Mouse (Mus musculus) intestine, embryonic 15.5 days (tissue): ENCODE results near the gene Myl7. TPM values are rescaled to one million over a fixed set of nuclear protein-coding genes. Genes with fewer than 3 reads are reported as not detected.
"Not testable (repeated sequence)": the region's sequence is repeated elsewhere in the genome, so short reads cannot be mapped to it uniquely, and the experiment has no call there.

Experiments used
- ATAC-seq: fragments of 200-750 bp; cut with Nextera tagmentation; 2 replicates; pipeline ENCODE4 v1.8.0; 2017; ENCODE audit warnings: moderate TSS enrichment, moderate library complexity
- H3K27ac ChIP-seq: fragments of 300-500 bp; sonication (generic); 2 replicates; pipeline ENCODE4 v1.5.1; 2015; ENCODE audit warnings: mild to moderate bottlenecking, inconsistent platforms
- H3K27me3 ChIP-seq: fragments of 300-500 bp; sonication (generic); replicated peaks from 2 replicates; pipeline ENCODE4 v1.6.1; 2015; ENCODE audit warnings: inconsistent platforms
- H3K36me3 ChIP-seq: fragments of 300-500 bp; sonication (generic); 2 replicates; pipeline ENCODE4 v1.6.1; 2015; ENCODE audit warnings: inconsistent platforms
- H3K4me1 ChIP-seq: fragments of 300-500 bp; sonication (generic); replicated peaks from 2 replicates; pipeline ENCODE4 v1.6.1; 2015; ENCODE audit warnings: inconsistent platforms
- H3K4me2 ChIP-seq: fragments of 300-500 bp; sonication (generic); replicated peaks from 2 replicates; pipeline ENCODE4 v1.6.1; 2015; ENCODE audit warnings: mild to moderate bottlenecking, inconsistent platforms
- H3K4me3 ChIP-seq: fragments of 300-500 bp; sonication (generic); replicated peaks from 2 replicates; pipeline ENCODE4 v1.5.1; 2015; ENCODE audit warnings: inconsistent platforms
- H3K9ac ChIP-seq: fragments of 300-500 bp; sonication (generic); 2 replicates; pipeline ENCODE4 v1.6.1; 2015; ENCODE audit warnings: inconsistent platforms
- H3K9me3 ChIP-seq: fragments of 300-500 bp; sonication (generic); 2 replicates; pipeline ENCODE4 v1.6.1; 2016; ENCODE audit warnings: inconsistent platforms
- WGBS: fragments of 180-500 bp; shearing (Covaris S2); methylation state at CpG from one replicate; pipeline ENCODE4 v1.1.7; 2015; 5-methylcytosine and 5-hydroxymethylcytosine counted together
- polyA plus RNA-seq: library from polyadenylated mRNA; unstranded; fragments of >200 nt; fragmentation: Nextera tagmentation; extraction: Ambion mirVana; gene quantifications from 2 replicates; pipeline ENCODE4 v1.2.1, GENCODE M21; 2015

Gene Myl7
- polyA plus RNA-seq, 1 experiment from 2014 or later, result 73.5 TPM

DNA sequence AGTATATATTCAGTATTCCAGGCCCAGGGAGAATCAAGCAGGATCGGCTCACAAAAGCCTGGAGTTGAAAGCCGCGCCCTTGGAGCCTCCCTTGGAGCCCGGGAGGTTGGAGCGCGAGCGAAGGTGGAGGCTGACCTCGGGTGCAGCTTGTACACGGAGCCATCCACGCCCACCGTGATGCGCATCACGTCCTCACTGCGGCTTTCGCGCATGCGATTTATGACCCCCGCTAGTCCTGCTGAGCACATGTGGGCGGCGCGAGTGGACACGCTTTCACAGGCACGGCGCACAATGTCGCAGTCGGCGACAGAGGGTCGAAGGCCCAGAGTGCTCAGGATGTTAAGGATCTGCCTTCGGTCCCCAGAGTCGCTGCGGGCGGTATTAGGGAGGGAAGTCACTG is 3.4 kb upstream of the Myl7 start:
- no peaks in the 10 kb centered on the region for H3K9me3 ChIP-seq
- peak overlapping the region; percentile 45 for H3K27ac ChIP-seq
- no peaks in the 10 kb centered on the region for H3K27me3 ChIP-seq
- peak; percentile 80 for ATAC-seq
- peak overlapping the region; percentile 70 for H3K4me2 ChIP-seq
- H3K4me1 ChIP-seq, result peaks cover 37% of the 10 kb centered on the region
- H3K4me3 ChIP-seq, result peak overlapping the region; percentile 34
- H3K9ac ChIP-seq, result peak overlapping the region; percentile 48
- WGBS, result under 1% methylated on average over 32 of the region's 32 CpGs
- H3K36me3 ChIP-seq, result no peaks in the 10 kb centered on the region

DNA sequence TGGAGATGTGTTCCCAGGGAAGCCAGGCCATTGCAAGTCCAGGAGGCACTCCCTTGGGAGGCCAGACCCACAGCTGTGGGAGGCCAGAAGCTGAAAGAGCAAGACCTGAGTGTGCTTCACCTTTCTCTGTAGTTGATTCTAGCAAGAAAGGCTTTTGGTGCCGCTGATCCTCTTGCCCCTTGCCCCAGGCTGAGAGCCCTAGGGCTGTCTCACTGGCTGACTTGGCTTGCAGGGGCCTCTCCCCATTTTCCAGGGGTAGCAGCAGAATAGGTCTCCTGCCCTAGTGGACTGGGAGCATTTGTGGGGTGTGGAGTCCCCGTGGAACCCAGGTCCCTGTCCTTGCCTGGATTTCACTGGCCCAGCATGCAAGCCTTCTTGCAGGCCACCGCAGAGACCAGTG is 2.7 kb upstream of the Myl7 start:
- H3K36me3 ChIP-seq, result no peaks in the 10 kb centered on the region
- no peaks in the 10 kb centered on the region for H3K27me3 ChIP-seq
- H3K9ac ChIP-seq, result peak overlapping the region; percentile 48
- peaks cover 37% of the 10 kb centered on the region for H3K4me1 ChIP-seq
- peak overlapping the region; percentile 34; the same call in 1 of the 2 replicates for H3K4me3 ChIP-seq
- WGBS, result 38% methylated on average over 3 of the region's 3 CpGs
- peak overlapping the region; percentile 45 for H3K27ac ChIP-seq
- H3K4me2 ChIP-seq, result peak overlapping the region; percentile 70
- no peak for ATAC-seq
- no peaks in the 10 kb centered on the region for H3K9me3 ChIP-seq

DNA sequence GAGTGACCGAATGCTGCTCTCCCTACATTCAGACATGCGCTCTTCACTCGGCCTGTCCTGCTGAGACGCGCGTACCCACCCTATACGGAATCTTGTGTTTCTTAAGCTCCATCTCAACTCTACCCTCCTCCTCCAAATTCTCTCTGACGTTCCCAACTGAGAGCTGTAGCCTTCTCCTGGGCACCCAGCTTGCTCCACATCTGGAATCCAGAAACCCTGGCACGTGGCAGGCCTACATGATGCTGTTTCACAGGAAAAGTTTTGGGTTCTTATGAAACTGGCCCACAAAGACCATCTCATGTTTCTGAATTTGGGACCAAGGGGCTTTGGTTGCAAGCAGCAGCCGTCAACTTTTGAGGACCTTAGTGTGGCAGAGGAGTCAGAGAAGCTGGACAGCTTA is 704 bp upstream of the Myl7 start:
- Histone ChIP-seq H3K27me3 (no peaks in the 10 kb centered on the region), H3K36me3 (no peaks in the 10 kb centered on the region), H3K4me3 (no peak overlapping the region), H3K4me2 (no peak overlapping the region), H3K4me1 (peaks cover 45% of the 10 kb centered on the region), H3K9me3 (no peaks in the 10 kb centered on the region), H3K9ac (no peak overlapping the region), H3K27ac (no peak overlapping the region)
- WGBS, result 94% methylated on average over 10 of the region's 10 CpGs
- ATAC-seq, result no peak

DNA sequence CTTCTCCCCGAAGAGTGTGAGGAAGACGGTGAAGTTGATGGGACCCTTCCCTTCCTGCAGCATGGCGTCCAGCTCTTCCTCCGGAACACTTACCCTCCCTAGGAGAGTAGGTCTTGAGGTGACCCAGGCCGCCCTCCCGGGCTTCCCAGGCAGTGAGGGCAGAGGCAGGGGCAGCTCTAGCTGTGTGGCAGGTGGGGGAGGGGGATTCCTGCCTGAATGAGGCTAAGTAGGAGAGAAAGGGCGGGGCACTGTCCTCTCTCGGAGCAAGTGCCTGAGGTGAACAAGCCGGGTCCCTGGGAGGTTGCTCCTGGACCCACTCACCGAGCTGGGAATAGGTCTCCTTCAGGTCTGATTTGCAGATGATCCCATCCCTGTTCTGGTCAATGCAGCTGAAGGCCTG is 743 bp downstream of the Myl7 start:
- peak overlapping the region; percentile 42 for H3K4me2 ChIP-seq
- peaks cover 46% of the 10 kb centered on the region for H3K4me1 ChIP-seq
- no peaks in the 10 kb centered on the region for H3K36me3 ChIP-seq
- WGBS, result 25% methylated on average over 10 of the region's 10 CpGs
- no peak overlapping the region for H3K27ac ChIP-seq
- H3K9me3 ChIP-seq, result no peaks in the 10 kb centered on the region
- 0 out of 2 replicates have a peak overlapping the region, but pooled peaks have one; percentile 3 for H3K4me3 ChIP-seq
- peak overlapping the region; percentile 32 for H3K9ac ChIP-seq
- ATAC-seq, result no peak
- no peaks in the 10 kb centered on the region for H3K27me3 ChIP-seq

DNA sequence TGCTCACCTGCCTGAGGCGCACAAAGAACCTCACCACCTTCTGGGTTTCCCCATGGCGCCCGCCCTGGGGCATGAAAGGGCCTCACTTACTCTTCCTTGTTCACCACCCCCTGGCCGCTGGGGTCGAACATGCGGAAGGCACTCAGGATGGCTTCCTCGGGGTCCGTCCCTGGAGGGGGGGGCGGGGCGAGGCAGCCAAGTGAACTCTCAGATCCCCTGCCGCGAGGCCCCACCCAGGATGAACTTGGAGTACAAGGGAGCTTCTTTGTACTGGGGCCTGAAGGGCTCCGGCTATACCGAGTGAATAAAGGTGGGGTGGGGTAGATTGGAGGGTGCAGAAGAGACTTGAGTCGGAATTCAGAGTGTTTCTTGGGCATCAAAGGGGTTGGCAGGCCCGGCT is 1.4 kb downstream of the Myl7 start:
- Histone ChIP-seq H3K4me2 (peak overlapping the region; percentile 42), H3K9me3 (no peaks in the 10 kb centered on the region), H3K27me3 (no peaks in the 10 kb centered on the region), H3K9ac (0 out of 2 replicates have a peak overlapping the region, but pooled peaks have one; percentile 20), H3K4me1 (peaks cover 48% of the 10 kb centered on the region), H3K27ac (no peak overlapping the region), H3K4me3 (0 out of 2 replicates have a peak overlapping the region, but pooled peaks have one; percentile 3), H3K36me3 (no peaks in the 10 kb centered on the region)
- WGBS, result 21% methylated on average over 16 of the region's 16 CpGs
- peak; percentile 41 for ATAC-seq

DNA sequence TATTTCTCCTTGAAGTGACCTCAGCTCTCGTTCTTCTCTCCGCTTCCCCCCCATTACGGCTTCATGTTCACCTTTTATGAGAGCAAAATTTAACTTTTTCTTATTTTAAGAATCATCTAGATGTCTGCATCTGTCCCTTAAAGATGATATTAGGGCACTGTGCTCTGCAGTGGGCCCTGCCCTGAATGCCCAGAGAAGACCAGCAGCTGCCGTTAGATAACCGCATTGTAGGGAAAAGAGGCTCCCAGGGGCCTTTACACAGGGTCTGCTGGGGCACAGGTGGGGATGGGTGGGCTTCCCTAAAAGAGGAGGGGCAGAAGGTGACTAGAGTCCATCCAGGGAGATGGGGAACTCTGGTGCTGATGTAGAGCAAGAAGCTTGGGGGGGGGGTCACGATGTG is 4.8 kb downstream of the Myl7 start:
- H3K9me3 ChIP-seq, result no peaks in the 10 kb centered on the region
- H3K9ac ChIP-seq, result no peak overlapping the region
- H3K4me1 ChIP-seq, result peaks cover 47% of the 10 kb centered on the region
- no peaks in the 10 kb centered on the region for H3K36me3 ChIP-seq
- no peak for ATAC-seq
- H3K4me3 ChIP-seq, result no peak overlapping the region
- H3K27me3 ChIP-seq, result no peaks in the 10 kb centered on the region
- H3K4me2 ChIP-seq, result no peak overlapping the region
- 68% methylated on average over 6 of the region's 6 CpGs for WGBS
- peak overlapping the region; percentile 23; the same call in 1 of the 2 replicates for H3K27ac ChIP-seq

DNA sequence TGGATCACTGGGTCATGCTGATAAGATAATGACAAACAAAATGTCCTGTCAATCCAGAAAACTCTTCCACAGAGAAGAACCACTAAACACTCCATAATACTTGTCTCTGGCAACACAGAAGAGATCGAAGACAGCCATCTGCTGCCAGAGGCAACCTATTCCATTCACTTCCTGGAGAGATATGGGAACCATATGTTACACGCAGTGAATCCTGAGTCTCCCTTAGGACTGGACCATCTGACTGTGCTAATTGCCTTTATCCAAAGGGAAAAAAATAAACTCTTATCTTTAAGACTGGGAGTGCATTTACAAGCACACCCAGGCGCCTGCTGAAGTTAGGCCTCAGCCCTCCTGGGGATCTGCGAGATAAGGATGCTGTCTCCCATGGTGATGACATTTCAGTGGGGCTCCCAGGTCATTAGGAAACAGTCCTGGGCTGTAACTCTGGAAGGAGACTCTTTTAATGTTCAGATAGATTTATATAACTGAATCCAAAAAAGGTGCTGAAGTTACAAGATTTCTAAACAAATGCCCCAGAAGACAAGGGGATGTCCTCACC is 5.7 kb downstream of the Myl7 start:
- ATAC-seq, result peak; percentile 61
- Histone ChIP-seq H3K9ac (no peak overlapping the region), H3K4me2 (no peak overlapping the region), H3K27ac (0 out of 2 replicates have a peak overlapping the region, but pooled peaks have one; percentile 61), H3K4me3 (no peak overlapping the region), H3K27me3 (no peaks in the 10 kb centered on the region), H3K9me3 (no peaks in the 10 kb centered on the region), H3K4me1 (peaks cover 41% of the 10 kb centered on the region), H3K36me3 (no peaks in the 10 kb centered on the region)
- 23% methylated on average over 4 of the region's 4 CpGs for WGBS

DNA sequence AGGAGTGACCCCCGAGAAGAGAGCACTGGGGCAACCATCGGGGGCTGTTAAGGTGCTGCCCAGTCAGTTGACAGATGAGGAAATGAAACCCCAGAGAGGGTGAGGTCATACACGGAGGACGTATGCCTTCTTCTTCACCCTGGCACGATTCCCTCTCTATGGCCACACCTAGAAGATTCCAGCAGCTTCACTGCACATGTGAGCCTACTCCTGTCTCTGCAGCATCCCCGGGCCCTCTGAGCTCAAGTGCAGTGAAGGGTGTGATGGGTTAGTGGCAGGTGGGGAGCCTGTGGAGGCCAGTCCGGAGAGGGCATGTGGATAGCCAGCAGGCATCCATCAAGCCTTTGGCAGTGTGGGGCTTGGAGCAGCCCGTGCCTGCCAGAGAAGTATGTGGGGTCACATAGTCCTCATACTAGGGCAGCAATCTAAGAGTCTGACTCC is 6.4 kb downstream of the Myl7 start:
- 33% methylated on average over 8 of the region's 8 CpGs for WGBS
- H3K4me1 ChIP-seq, result peaks cover 35% of the 10 kb centered on the region
- no peak overlapping the region for H3K4me2 ChIP-seq
- peak overlapping the region; percentile 61; the same call in 1 of the 2 replicates for H3K27ac ChIP-seq
- no peaks in the 10 kb centered on the region for H3K9me3 ChIP-seq
- H3K4me3 ChIP-seq, result no peak overlapping the region
- peak; percentile 19 for ATAC-seq
- no peaks in the 10 kb centered on the region for H3K36me3 ChIP-seq
- no peak overlapping the region for H3K9ac ChIP-seq
- H3K27me3 ChIP-seq, result no peaks in the 10 kb centered on the region

DNA sequence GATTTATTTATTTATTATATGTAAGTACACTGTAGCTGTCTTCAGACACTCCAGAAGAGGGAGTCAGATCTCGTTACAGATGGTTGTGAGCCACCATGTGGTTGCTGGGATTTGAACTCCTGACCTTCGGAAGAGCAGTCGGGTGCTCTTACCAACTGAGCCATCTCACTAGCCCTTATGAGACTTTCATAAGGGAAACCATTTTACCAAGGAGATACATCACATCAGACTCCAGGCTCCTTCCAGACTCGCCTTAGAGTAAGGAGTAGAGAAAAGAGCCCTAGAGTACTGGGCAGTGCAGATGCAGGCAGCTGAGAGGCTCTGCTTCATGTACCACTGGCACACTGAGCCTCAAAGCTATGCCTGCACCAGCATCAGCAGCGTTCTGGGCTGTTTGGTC is 10.0 kb downstream of the Myl7 start:
- not testable (repeated sequence) for H3K27ac ChIP-seq, H3K27me3 ChIP-seq, ATAC-seq, H3K9me3 ChIP-seq, H3K9ac ChIP-seq, H3K4me2 ChIP-seq, H3K4me3 ChIP-seq, H3K36me3 ChIP-seq
- WGBS, result 64% methylated on average over 5 of the region's 5 CpGs
- H3K4me1 ChIP-seq, result peaks cover 20% of the 10 kb centered on the region

DNA sequence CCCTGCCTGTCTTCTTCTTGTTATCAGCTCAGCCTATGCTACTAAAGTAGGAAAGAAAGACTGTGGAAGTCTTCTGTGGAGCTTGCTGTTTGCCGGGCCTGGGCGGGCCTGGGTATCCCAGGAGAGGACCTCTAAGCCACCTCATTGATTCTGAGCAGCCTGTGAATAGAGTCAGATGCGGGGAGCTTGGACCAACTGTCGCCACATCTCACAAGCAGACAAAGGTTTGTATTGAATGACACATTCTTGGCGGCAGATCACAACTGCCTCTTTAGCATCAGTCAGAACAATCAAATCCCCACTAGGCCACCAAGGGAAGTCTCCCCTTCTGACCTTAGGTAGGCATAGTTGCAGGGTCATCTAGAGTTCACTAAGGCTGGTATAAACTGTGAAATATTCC is 11.3 kb downstream of the Myl7 start:
- Histone ChIP-seq H3K27me3 (no peaks in the 10 kb centered on the region), H3K4me2 (no peak overlapping the region), H3K36me3 (no peaks in the 10 kb centered on the region), H3K4me3 (no peak overlapping the region), H3K9ac (no peak overlapping the region), H3K4me1 (peaks cover 17% of the 10 kb centered on the region), H3K27ac (no peak overlapping the region), H3K9me3 (no peaks in the 10 kb centered on the region)
- ATAC-seq, result no peak
- 62% methylated on average over 5 of the region's 5 CpGs for WGBS

DNA sequence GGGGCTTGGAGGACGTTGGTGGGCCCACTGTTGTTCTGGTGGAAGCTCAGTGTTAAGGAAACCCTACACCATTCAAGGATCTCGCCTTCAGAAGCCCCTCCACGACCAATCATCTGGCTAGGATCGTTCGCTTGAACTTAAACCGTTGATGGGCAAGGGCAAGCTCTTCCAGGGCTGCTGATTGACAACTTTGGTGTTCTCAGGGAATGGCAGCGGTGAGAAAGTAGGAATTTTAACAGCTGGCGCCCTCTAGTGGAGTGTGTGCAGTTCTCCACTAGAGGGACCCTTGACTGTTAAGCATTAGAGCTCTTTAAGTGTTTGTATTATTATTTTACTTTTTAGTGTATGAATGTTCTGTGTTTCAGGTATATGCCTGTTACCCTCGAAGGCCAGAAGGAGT is 12.4 kb downstream of the Myl7 start:
- no peak for ATAC-seq
- H3K9me3 ChIP-seq, result no peaks in the 10 kb centered on the region
- H3K36me3 ChIP-seq, result no peaks in the 10 kb centered on the region
- 0 out of 2 replicates have a peak, but pooled peaks cover 8% of the 10 kb centered on the region for H3K4me1 ChIP-seq
- H3K27me3 ChIP-seq, result no peaks in the 10 kb centered on the region
- WGBS, result 19% methylated on average over 9 of the region's 9 CpGs
- no peak overlapping the region for H3K4me3 ChIP-seq
- no peak overlapping the region for H3K27ac ChIP-seq
- H3K4me2 ChIP-seq, result no peak overlapping the region
- H3K9ac ChIP-seq, result no peak overlapping the region

DNA sequence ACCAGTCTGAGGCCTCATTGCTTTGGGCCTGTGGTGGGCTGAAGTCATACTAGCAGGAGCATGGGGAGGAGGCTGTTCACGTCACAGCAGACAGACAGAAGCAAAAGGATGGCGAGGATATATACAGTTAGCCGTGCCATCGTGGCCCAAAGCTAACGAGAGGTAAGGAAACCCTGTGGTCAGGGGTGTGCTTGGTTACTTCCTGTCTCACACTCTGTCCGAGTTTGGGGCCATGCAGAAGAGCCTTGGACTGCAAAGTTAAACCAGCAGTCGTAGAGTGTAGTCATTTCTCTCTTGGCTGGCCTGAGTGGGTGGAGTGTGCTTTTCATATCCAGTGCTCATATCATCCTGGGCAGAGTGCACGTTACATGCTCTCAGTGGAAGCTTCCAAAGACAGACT is 16.1 kb downstream of the Myl7 start:
- no peak overlapping the region for H3K4me2 ChIP-seq
- H3K4me1 ChIP-seq, result peaks cover 3% of the 10 kb centered on the region; the same call in 1 of the 2 replicates
- H3K9me3 ChIP-seq, result no peaks in the 10 kb centered on the region
- no peaks in the 10 kb centered on the region for H3K27me3 ChIP-seq
- H3K4me3 ChIP-seq, result no peak overlapping the region
- no peak overlapping the region for H3K27ac ChIP-seq
- H3K36me3 ChIP-seq, result no peaks in the 10 kb centered on the region
- ATAC-seq, result no peak
- no peak overlapping the region for H3K9ac ChIP-seq
- 73% methylated on average over 8 of the region's 8 CpGs for WGBS

DNA sequence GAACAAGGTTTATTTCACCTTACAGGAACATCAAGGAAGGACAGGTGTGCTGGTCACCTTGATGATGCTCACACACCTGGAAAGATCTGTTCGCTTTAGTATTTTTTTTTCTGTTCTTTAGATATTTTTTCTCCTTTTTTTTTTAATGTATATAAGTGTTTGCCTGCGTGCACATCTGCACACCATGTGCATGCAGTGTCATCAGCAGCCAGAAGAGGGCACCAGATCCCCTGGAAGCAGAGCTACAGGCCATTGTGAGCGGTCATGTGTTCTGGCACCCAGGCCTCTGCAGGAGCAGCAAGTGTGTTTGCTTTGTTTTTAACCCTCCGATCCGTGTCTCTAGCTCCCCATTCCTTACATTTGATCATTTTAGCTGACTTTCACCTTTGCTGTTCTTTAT is 18.7 kb downstream of the Myl7 start:
- H3K9ac ChIP-seq, result no peak overlapping the region
- no peak overlapping the region for H3K4me3 ChIP-seq
- no peak for ATAC-seq
- H3K27me3 ChIP-seq, result no peaks in the 10 kb centered on the region
- H3K4me2 ChIP-seq, result no peak overlapping the region
- WGBS, result 67% methylated on average over 5 of the region's 5 CpGs
- H3K9me3 ChIP-seq, result no peaks in the 10 kb centered on the region
- H3K4me1 ChIP-seq, result peaks cover 18% of the 10 kb centered on the region
- peaks cover 4% of the 10 kb centered on the region; the same call in 1 of the 2 replicates for H3K36me3 ChIP-seq
- no peak overlapping the region for H3K27ac ChIP-seq
